Mouse (Mus musculus) intestine, postnatal 0 days (tissue): ENCODE results near the gene Melk. TPM values are rescaled to one million over a fixed set of nuclear protein-coding genes. Genes with fewer than 3 reads are reported as not detected.
A peak's percentile ranks its signal among the peaks of the same experiment; 100 is the strongest.

ENCODE experiments used
- ATAC-seq: fragments of 200-750 bp; cut with Nextera tagmentation; 2 replicates; pipeline ENCODE4 v1.8.0; 2017; ENCODE audit warnings: mild to moderate bottlenecking, moderate TSS enrichment, moderate library complexity
- H3K27ac ChIP-seq: fragments of 300-500 bp; sonication (generic); 2 replicates; pipeline ENCODE4 v1.5.1; 2014; ENCODE audit warnings: mild to moderate bottlenecking, low read depth, low read length, moderate library complexity
- H3K27me3 ChIP-seq: fragments of 300-500 bp; sonication (generic); replicated peaks from 2 replicates; pipeline ENCODE4 v1.6.1; 2014; ENCODE audit warnings: low read length, mixed read lengths; ENCODE audit not compliant: control insufficient read depth, insufficient read depth
- H3K36me3 ChIP-seq: fragments of 300-500 bp; sonication (generic); 2 replicates; pipeline ENCODE4 v1.6.1; 2014; ENCODE audit warnings: mild to moderate bottlenecking, moderate library complexity; ENCODE audit not compliant: control insufficient read depth, insufficient read depth
- H3K4me1 ChIP-seq: fragments of 300-500 bp; sonication (generic); replicated peaks from 2 replicates; pipeline ENCODE4 v1.6.1; 2014; ENCODE audit warnings: antibody characterized with exemption, low read length, mixed read lengths; ENCODE audit not compliant: control insufficient read depth, insufficient read depth
- H3K4me2 ChIP-seq: fragments of 300-500 bp; sonication (generic); replicated peaks from 2 replicates; pipeline ENCODE4 v1.6.1; 2014; ENCODE audit warnings: low read depth, mild to moderate bottlenecking, moderate library complexity
- H3K4me3 ChIP-seq: fragments of 300-500 bp; sonication (generic); 2 replicates; pipeline ENCODE4 v1.5.1; 2014; ENCODE audit warnings: low read depth, low read length
- H3K9ac ChIP-seq: fragments of 300-500 bp; sonication (generic); 2 replicates; pipeline ENCODE4 v1.6.1; 2014; ENCODE audit warnings: mild to moderate bottlenecking, low read depth, low read length
- H3K9me3 ChIP-seq: fragments of 300-500 bp; sonication (generic); 2 replicates; pipeline ENCODE4 v1.6.1; 2016; ENCODE audit warnings: mixed run types; ENCODE audit not compliant: control insufficient read depth
- CTCF ChIP-seq: sonication (generic); IDR thresholded peaks from 2 replicates; pipeline ENCODE4 v1.5.1; 2016; ENCODE audit warnings: low read depth, mild to moderate bottlenecking, control low read depth, antibody characterized with exemption, moderate library complexity
- WGBS: fragments of 180-500 bp; shearing (Covaris S2); extraction: QIAGEN DNeasy Blood & Tissue Kit; methylation state at CpG from one replicate; pipeline ENCODE4 v1.1.7; 2014; 5-methylcytosine and 5-hydroxymethylcytosine counted together
- polyA plus RNA-seq: library from polyadenylated mRNA; unstranded; fragments of >200 nt; fragmentation: Nextera tagmentation; extraction: Ambion mirVana; gene quantifications from 2 replicates; pipeline ENCODE4 v1.2.1, GENCODE M21; 2015

The Melk gene
- 8.0 and 9.2 TPM in 2 replicates for polyA plus RNA-seq

DNA sequence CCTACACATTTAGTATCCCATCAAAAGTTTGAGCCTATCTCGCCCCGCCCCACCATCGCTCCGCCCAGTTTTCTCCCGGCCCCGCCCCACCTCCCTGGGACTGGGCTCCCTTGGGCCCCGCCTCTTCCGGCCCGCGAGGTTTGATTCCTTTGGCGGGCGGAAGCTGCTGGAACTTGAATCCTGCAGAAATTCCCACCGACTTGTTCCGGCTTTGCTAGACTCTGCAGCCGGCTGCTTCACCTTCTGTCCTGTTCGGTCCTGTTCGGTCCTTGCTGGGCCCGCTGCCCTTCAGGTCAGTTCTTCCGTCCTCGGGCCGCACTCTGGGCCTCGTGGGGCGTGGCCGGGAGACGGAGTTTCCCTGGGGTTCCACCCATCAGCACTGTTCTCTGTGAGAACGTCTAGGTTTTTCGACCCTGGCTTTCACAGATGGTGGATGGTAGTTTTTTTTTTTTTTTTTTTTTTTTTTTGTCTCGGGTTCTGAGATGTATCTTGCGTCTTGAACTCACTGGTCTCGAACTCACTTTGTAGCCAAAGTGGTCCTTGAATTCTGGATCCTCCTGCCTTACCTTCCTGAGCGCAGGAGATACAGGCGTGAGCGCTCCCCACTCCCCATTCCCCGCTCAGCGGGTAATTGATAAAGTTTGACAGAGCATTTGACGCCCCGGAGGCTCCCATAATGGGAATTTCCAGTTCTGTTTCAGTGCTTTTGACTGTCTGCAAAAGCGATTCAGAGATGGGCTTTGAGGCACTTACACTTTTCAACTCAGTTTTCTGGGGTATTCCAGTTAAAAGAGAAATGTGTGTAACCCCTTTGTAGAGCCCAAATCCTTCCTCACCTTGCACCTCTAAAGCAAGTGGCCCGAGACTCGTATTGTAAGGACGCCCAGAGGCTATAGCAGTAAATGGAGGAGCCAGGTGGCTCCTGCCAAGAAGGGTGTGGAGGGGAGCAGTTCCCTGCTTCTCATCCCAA lies at the start of gene Melk:
TSS of gene Melk (plus strand) at position 96 of the 970 bp plus-strand sequence.
- Histone ChIP-seq H3K9me3 (no peaks in the 10 kb centered on the region), H3K27ac (no peak within 1 kb of the TSS), H3K4me1 (peaks cover 4% of the 10 kb centered on the region), H3K27me3 (no peaks in the 10 kb centered on the region), H3K4me3 (peak within 1 kb of the TSS; percentile 81), H3K9ac (peak within 1 kb of the TSS; percentile 55), H3K4me2 (peak within 1 kb of the TSS; percentile 81), H3K36me3 (no peaks in the 10 kb centered on the region)
- no peak for TF ChIP-seq CTCF
- ATAC-seq, result peak; percentile 88
- WGBS, result 1% methylated on average over 41 of the region's 41 CpGs

GRCm38 (mm10) chr4:44251521-44251920 lies 49.2 kb upstream of the Melk start:
- 79% methylated on average over 5 of the region's 5 CpGs for WGBS
- ATAC-seq, result no peak
- no peaks in the 10 kb centered on the region for H3K9me3 ChIP-seq

DNA sequence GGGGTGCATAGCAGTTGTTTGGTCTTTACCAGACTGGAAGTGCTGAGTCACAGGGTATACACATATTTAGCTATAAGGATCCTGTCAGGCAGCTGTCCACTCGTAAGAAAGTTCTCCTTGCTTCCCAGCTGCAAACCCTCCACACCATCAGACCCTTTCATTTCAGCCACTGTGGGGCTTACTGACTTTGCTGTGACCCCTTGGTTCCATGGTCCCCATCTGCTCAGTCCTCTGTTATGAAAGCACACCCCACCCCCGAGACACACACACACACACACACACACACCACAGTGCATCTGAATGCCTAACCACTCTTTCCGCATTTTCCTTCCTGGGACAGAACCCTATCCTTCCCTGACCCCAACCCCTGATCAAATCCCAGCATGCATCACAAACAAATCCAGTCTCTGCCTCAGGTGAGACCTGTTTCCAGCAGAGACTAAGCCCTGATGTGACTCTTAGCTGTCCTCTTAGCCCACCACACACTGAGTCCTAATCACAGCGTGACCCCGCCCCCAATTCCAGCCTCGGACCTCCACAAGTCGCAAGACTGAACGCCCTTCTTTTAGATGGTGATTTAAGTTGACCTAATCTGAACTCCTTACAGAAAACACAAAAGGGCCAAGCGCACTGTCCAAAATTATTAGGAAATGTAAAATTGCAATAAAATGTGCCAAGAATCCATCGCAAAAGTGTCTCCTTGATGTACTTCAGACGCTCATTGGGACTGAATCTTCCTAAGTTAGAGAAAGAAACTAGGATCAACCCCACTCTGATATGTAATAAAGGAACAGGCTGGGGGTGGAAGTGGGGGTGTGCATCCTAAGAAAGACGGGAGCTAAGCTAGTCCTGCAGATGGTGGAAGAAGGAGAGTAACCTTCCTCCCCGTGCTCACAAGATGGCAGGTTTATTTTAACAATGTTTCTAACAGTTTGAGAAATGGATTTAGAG lies 48.4 kb upstream of the Melk start:
- TF ChIP-seq CTCF, result no peak
- no peaks in the 10 kb centered on the region for H3K9me3 ChIP-seq
- WGBS, result 11% methylated on average over 13 of the region's 13 CpGs
- no peaks in the 10 kb centered on the region for H3K4me1 ChIP-seq
- ATAC-seq, result no peak
- no peak overlapping the region for H3K27ac ChIP-seq
- H3K4me3 ChIP-seq, result no peak overlapping the region
- H3K9ac ChIP-seq, result no peak overlapping the region
- no peaks in the 10 kb centered on the region for H3K36me3 ChIP-seq
- 0 out of 2 replicates have a peak, but pooled peaks cover 11% of the 10 kb centered on the region for H3K27me3 ChIP-seq
- no peak overlapping the region for H3K4me2 ChIP-seq

More at GRCm38 (mm10) chr4:44251521-44251920, 49.2 kb upstream of the Melk start:
- H3K4me3 ChIP-seq, result no peak overlapping the region
- no peak overlapping the region for H3K9ac ChIP-seq
- H3K4me1 ChIP-seq, result no peaks in the 10 kb centered on the region
- 0 out of 2 replicates have a peak, but pooled peaks cover 11% of the 10 kb centered on the region for H3K27me3 ChIP-seq
- no peaks in the 10 kb centered on the region for H3K36me3 ChIP-seq
- H3K27ac ChIP-seq, result no peak overlapping the region
- no peak overlapping the region for H3K4me2 ChIP-seq
- TF ChIP-seq CTCF, result no peak

GRCm38 (mm10) chr4:44253191-44253590 lies 47.5 kb upstream of the Melk start:
- no peak overlapping the region for H3K4me2 ChIP-seq
- 6% methylated on average over 6 of the region's 6 CpGs for WGBS

DNA sequence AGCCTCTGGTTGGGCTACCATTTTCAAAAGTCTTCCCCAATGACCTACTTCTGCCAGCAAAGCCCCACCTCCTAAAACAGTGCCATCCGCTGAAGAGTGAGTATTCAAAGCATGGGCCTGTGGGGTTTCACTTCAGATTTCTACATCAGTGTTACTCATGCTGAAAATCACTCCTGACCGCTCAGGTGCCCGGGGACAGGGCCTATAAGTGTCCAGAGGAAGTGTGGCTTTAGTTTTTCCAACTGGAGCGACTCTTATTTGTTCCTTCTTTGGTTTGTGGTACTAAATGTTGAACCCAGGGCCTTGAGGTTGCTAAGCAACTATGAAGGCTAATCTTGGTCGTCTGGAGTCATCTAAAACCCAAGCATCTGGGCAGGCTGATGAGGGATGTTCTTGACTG lies 46.1 kb upstream of the Melk start:
- H3K27ac ChIP-seq, result no peak overlapping the region
- no peaks in the 10 kb centered on the region for H3K4me1 ChIP-seq
- no peaks in the 10 kb centered on the region for H3K9me3 ChIP-seq
- ATAC-seq, result no peak
- H3K27me3 ChIP-seq, result 0 out of 2 replicates have a peak, but pooled peaks cover 11% of the 10 kb centered on the region
- no peak overlapping the region for H3K9ac ChIP-seq
- no peak overlapping the region for H3K4me3 ChIP-seq
- WGBS, result 76% methylated on average over 5 of the region's 5 CpGs
- TF ChIP-seq CTCF, result no peak
- H3K4me2 ChIP-seq, result no peak overlapping the region
- H3K36me3 ChIP-seq, result no peaks in the 10 kb centered on the region

More at GRCm38 (mm10) chr4:44253191-44253590, 47.5 kb upstream of the Melk start:
- Histone ChIP-seq H3K27ac (no peak overlapping the region), H3K4me1 (no peaks in the 10 kb centered on the region), H3K36me3 (no peaks in the 10 kb centered on the region), H3K9ac (no peak overlapping the region), H3K4me3 (no peak overlapping the region), H3K27me3 (0 out of 2 replicates have a peak, but pooled peaks cover 11% of the 10 kb centered on the region), H3K9me3 (no peaks in the 10 kb centered on the region)
- TF ChIP-seq CTCF, result no peak
- ATAC-seq, result no peak
